Mouse (Mus musculus) brain, embryonic 18.5 days (tissue): ENCODE measurements around the gene Znrd1.

Experiments
- DNase-seq: peaks from one replicate; pipeline ENCODE4 v3.0.0-alpha.2; 2012; ENCODE audit warnings: low read depth, low spot score

Gene Znrd1

DNA sequence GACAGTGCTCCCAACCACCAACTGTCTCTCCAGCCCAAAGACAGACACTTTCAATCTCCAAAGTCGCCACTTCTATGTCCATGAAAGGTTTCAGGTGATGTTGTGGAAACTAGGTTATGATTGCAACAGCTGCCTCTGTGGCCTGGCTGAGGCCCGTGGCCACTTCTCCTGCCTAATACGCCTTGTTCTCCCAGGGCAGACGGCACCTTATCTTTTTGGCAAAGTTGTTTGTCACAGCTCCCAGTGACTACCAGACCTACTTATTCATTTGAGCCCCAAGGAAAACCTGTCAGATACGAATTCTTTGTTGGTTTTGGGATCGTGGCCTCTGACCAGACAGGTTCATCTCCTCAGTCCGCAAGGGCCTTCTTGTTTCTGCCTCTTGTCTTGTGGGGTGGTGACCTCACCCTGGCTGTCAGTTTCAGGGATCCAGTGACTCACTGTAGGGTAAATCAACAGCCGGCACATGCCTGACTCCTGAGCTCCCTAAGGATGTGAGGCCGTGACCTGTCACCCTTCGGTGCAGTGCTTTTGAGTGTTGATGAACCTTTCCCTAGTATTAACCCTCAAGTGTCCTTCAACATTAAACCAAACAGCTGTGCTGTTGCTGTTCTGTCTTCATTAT lies 30.8 kb downstream of the Znrd1 start:
- no peak for DNase-seq

- DNase-seq: no peak
These were observed 34.9 kb downstream of the Znrd1 start for GRCm38 (mm10) chr17:36923491-36923890.

GRCm38 (mm10) chr17:36922715-36923114 lies 35.6 kb downstream of the Znrd1 start:
- no peak for DNase-seq

DNA sequence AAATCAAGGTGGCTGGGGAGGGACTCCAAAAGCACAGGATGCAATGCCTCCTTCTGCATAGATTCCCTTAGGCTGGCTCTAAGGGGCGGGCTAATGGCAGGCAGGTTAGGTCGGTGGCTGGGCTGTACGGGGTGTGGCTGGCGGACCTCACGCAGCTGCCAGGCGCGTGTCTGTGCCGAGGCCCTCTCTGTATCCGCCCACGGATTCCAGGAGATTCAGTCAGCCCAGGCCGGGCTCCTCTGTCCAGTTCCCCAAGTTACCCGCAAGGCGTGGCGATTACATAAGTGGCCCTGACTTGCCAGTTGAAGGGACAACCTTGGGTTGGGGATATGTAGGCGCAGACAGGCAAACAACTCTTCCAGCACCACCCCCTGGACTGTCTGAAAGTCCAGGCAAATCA lies 38.1 kb downstream of the Znrd1 start:
- DNase-seq: no peak

DNA sequence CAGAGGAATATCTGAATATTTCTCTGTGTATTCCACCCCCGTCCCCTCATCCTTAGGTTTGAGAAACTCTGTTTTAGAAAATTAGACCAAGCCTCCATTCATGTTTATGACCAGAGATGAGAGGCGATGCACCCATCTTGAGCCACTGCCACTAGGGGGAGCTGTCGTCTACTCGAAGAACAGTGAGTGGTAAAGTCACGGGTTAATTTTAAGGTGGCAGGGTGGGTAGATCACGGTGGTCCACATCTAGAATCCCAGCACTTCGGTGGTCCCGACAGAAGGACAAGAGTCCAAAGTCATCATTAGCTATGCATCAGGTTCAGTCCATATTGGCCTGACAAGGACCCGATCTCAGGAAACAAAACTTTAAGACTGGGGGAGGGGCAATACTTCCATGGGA lies 43.3 kb downstream of the Znrd1 start:
- DNase-seq: no peak

GRCm38 (mm10) chr17:36914108-36914507 lies 44.3 kb downstream of the Znrd1 start:
- DNase-seq: peak; percentile 6

DNA sequence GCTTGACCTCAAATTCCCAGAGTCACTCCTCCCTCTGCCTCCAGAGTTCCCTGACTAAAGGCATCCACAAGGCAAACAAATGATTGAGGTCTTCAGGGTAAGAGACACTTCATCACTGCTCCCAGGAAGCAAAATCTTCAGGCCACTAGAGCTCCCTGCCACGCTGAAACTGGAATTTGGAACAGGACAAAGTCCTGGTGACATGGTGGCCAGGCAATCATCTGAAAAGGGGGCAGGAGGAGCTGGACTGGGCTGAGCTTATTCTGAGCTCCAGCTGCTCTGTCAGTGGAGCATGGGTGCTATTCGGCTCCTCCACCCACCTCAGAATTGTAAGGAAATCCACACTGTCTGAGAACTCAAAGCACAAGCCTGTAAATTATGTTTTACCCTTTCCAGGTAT lies 46.3 kb downstream of the Znrd1 start:
- DNase-seq: no peak

DNA sequence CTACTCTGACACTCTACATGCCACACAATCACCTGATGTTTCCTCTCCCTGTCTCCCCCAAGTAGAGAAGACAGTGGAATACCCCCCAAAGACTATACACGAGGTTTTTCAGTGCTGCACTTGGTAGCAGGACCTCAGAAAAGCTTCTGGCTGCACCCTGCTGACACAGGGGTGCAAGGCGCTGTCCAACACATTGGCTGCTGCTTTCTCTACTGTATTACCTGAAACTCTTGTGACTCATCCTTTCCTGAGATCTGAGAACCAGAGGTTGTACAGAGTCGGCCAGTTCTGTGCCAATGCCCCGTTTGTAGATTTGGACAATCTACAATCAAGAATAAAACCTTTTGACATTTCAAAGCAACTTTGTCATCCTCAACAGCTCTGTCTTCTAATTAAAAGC lies 48.6 kb downstream of the Znrd1 start:
- no peak for DNase-seq

- DNase-seq: no peak
These were observed 50.1 kb downstream of the Znrd1 start for GRCm38 (mm10) chr17:36908235-36908634.
